Mouse (Mus musculus) frontal cortex, postnatal 36 days (tissue): ENCODE results near the gene Telo2.
A peak's percentile ranks its signal among the peaks of the same experiment; 100 is the strongest.

ENCODE experiments used
- DNase-seq, 2 experiments: peaks; one replicate each; pipeline ENCODE4 v3.0.0; 2022; ENCODE audit warnings: low spot score in 2 of 2

The Telo2 gene

DNA sequence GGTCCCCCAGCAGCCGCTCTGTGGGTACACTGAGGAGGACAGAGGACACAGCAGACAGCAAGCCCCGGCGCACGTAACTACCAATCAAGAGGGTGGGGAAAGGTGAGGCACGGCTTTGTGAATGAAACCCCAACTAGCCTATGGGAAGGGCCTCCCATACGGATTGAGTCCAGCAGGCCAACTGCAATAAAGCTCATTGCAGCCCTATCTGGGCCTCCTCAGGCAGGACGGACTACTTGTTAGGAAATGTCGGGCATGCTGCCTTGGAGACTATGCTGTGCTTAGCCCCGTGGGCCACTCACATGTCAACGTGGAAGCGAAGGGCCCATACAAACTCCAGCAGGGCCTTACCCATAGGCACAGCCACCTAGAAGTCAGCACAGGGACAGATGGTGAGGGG, 14.4 kb downstream of the Telo2 start:
- no peak for DNase-seq

- no peak for DNase-seq
Measured at GRCm38 (mm10) chr17:25100052-25100451, 15.7 kb downstream of the Telo2 start.

- DNase-seq = no peak
Measured at GRCm38 (mm10) chr17:25096221-25096620, 19.5 kb downstream of the Telo2 start.

- no peak for DNase-seq
Measured at GRCm38 (mm10) chr17:25090450-25090849, 25.3 kb downstream of the Telo2 start.

GRCm38 (mm10) chr17:25089158-25089557, 26.6 kb downstream of the Telo2 start:
- DNase-seq = no peak

DNA sequence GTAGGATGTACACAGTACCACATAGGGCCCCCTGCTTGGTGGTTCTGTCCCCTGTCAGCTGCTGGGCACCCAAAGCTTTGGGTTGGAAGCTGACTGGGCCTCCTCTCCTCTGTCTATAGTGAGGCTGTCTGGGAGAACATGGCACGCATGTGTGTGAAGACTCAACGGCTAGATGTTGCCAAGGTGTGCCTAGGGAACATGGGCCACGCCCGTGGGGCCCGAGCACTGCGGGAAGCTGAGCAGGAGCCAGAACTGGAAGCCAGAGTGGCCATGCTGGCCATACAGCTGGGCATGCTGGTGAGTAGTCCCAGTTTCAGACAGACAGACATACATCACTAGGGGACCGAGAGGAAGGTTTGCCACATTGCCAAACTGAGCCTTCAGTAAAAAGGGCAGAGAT, 29.0 kb downstream of the Telo2 start:
- DNase-seq = no peak

GRCm38 (mm10) chr17:25084835-25085385, 30.9 kb downstream of the Telo2 start:
- no peak for DNase-seq

DNA sequence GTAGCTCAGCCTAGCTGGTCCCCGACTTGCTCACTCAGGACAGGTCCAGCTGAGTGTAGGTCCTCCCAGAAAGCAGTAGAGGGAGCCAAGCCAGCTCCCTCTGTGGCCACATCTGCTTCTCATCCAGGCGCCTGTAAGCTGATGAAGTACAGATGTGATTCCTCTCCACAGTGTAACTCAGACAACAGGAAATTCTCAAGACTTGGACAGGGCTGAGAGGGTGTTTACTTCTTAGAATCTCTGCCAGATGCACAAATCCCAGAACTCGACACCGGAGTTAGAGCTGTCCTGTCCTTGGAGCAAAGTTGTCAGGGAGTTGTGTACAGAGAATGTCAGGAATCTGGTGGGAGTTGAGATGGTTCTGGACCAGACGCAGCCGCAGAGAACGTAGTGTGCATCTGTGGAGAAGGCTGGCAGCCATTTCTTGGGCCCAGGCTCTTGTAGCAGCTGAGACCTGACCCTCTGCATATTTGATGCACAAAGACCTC, 32.3 kb downstream of the Telo2 start, which contains the start of gene Tmem204:
Tmem204 (minus strand) TSS at position 148 of the 488 bp plus-strand sequence.
- DNase-seq = no peak

DNA sequence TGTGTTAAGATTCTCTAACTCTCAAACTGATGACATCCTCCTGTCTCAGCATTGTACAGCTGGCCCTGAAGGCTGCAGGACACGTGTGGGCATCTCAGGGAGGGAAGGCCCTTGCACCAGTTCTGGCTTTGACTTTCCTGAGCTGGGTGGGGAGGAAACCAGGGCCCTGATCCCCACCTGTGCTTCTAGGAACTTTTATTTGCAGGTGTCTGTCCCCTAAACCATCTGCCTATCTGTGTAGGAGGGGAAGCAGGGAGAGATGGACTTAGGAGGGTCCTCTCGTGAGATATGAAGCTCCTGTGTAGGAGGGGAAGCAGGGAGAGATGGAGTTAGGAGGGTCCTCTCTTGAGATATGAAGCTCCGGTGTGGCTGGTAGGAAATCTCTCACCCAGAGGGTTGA, 32.9 kb downstream of the Telo2 start:
- no peak for DNase-seq

DNA sequence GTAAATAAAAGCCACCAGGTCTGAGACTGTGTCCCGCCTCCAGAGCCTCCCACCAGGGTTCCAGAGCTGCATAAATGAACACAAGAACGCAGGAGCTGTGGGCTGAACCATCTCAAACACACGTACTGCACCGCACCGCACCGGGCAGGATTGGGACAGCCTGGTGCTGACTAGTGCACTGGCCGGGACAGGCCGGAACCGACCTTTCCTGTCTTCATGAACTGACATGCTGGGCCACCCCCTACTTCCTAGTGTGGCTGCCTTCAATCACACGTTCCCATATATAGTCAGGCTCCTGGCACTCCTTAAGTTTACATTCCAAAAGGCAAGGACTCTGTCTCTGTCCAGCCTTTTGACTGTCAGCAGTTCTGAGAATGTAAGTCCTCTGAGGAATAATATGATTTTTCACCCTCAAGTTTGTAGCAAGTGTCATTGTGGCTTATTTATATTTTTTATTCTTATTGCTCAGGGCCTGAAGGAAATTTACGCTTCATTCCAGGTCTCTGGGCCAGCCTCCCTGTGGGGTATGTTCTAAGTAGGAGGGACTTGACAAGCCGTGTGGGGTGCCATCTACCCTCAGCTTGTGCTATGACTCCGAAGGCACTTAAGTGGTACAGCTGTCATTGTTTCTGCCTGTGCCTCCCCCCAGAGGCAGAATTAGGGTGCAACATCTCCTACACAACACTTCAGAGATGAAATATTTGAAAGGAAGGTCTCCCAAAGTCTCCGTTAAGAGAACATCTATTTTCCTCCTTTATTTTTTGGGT, 33.5 kb downstream of the Telo2 start:
- DNase-seq = peak; percentile 17 to 18

- DNase-seq = peak; percentile 11 to 20
Measured at GRCm38 (mm10) chr17:25080960-25081381, 34.8 kb downstream of the Telo2 start.

DNA sequence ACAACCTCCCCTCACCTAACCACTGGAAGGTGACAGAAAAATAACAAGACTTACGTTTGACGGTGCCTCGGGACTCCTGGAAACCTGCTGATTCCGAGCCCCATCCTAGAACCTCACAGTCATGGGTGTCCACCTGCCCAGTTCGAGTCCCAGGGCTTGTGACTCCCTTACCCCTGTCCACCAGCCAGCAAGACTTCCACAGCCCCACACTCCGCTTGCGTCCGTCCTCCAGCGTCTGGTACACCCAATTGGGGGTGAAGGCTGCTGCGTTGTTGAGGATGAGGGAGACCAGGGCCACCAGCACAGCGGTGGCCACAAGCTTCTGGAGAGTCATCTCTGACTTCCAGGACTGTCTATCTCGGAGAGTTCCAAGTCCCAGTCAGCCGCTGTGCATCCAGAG, 35.6 kb downstream of the Telo2 start:
- DNase-seq = no peak

- DNase-seq = peak; percentile 20 to 35
Measured at GRCm38 (mm10) chr17:25077771-25078372, 37.9 kb downstream of the Telo2 start.

- DNase-seq = peak in 1 of 2 experiments; percentile 22
Measured at GRCm38 (mm10) chr17:25076906-25077305, 38.9 kb downstream of the Telo2 start.

- DNase-seq = no peak
Measured at GRCm38 (mm10) chr17:25068690-25069089, 47.1 kb downstream of the Telo2 start.

DNA sequence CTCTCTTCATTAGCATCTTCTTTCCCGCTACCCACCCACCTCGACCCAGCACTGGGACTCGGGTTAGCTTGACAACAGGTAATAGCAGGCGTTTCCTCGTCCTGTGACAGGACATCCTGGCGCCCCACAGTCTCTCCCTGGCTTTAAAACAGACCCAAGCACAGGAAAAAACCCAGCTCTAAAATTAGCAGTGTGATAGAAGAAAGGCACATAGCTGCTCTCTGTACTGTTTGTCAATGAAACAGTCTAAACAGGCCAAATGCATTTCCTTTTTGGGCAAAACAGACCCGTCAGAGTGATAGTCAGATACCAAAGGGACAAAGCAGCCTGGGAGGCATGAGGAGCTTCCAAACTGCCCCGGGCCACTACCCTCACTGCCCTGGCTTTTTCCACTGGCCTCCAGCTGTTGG, 48.3 kb downstream of the Telo2 start:
- DNase-seq = no peak

- no peak for DNase-seq
Measured at GRCm38 (mm10) chr17:25066595-25066994, 49.2 kb downstream of the Telo2 start.

GRCm38 (mm10) chr17:25065189-25065588, 50.6 kb downstream of the Telo2 start:
- DNase-seq = no peak

DNA sequence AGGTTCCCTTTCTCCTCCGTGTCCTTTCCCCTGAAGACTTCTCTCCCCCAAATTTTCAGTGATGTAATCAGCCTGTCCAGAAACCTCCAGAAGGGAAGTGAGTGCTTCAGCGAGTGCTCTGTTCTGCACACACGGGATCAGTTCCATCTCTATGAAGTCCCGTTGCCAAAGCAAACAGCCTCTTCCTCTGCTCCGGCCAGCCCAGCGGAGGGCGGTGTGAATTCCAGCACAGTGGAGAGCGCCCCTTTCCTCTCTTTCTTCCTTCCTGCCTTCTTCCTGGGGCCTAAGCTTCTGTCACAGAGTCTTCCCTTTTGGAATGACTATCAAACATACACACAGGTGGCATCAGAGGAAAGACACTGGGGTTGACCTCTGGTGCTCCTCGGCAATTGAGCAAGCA, 51.4 kb downstream of the Telo2 start:
- DNase-seq = no peak

DNA sequence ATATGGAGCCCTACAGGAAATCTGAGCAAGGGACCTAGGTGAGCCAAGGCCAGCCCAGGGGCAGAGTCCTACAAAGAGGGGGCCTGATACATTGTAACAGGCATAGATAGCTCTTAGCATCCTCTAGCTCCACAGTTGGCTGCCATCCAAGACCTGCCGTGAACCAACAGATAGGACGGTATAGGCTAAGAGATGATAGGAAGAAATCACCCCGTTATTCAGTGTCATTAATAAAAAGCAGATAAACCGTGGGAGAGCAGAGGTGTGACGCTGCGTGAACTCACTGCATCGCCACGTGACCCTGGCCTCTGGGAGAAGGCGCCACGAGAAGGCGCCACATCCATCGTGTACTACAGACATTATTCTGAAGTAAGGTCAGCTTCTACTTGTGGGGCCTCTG, 51.9 kb downstream of the Telo2 start:
- no peak for DNase-seq

DNA sequence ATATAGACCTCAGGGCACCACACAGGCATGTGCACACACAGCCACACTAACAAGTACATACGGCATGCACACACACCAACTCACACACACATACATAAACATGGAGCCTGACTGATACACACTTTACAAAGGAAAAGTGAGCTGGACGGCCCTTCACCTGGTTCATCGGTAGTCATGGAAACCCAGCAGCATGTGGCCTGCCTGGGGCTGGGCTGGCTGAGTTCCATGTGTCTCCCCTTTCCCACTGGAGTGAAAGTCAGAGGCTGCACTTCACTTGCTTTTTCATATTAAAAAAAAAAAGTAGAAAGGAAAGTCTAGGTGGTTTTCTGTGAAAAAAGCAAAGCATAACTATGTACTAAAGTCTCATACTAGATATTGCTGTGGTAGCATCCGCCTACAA, 52.5 kb downstream of the Telo2 start:
- DNase-seq = no peak

GRCm38 (mm10) chr17:25057041-25057440, 58.7 kb downstream of the Telo2 start:
- DNase-seq = no peak

DNA sequence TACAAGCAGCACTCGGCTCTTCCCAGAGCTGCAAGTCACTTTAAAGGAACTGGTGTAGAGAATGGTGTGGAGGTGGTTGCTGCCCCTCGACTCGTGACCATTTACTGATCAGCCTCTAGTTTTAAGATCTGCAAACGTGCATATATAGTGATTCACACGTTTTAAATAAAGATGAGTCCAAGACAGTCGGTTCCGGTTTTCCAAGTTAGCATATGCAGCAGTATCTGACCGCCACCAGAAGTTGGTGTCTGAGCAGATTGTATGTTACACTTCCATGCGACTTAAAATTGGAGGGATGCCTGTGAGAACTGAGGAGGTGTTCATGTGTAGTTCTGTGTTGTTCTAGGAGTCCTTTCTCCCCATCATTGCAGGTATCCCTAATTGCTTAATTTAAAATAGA, 62.5 kb downstream of the Telo2 start:
- DNase-seq = peak in 1 of 2 experiments; percentile 48
